Mouse (Mus musculus): ENCODE results near the gene Litaf. TPM values are rescaled to one million over a fixed set of nuclear protein-coding genes. Genes with fewer than 3 reads are reported as not detected.

Gene Litaf
- total and polyA plus RNA-seq, 3 experiments: 25.7 to 50.1 TPM; not detected in 1

GRCm38 (mm10) chr16:10936700-10937319 is 129.1 kb downstream of the Litaf start:
- H3K9ac ChIP-seq (ENCODE audit: control insufficient read depth, low read depth, low read length, poor library complexity, severe bottlenecking): no peak overlapping the region
- peaks cover 0 to 2% of the 10 kb centered on the region in 2 experiments; a peak in 2 of 4 replicates for H3K27me3 ChIP-seq (ENCODE audit: control insufficient read depth in 1 of 2, insufficient read depth in 2 of 2, low read length in 2 of 2)
- H3K79me2 ChIP-seq (ENCODE audit: control insufficient read depth, insufficient read depth, low read length, poor library complexity): no peaks in the 10 kb centered on the region
- H3K27ac ChIP-seq (ENCODE audit: control insufficient read depth, low read depth, low read length): no peak overlapping the region
- H3K9me3 ChIP-seq (replicated peaks; ENCODE audit: insufficient read depth, low read length): no peaks in the 10 kb centered on the region
- TF ChIP-seq POLR2A (IDR thresholded peaks at IDR 0.05; ENCODE audit: control insufficient read depth in 1 of 2, insufficient read depth in 1 of 2, low read depth in 1 of 2, low read length in 2 of 2, poor library complexity in 1 of 2) (no peak), MYC (IDR thresholded peaks at IDR 0.05; ENCODE audit: low read depth, low read length) (no peak), TBP (IDR thresholded peaks at IDR 0.05; ENCODE audit: low read depth, low read length) (no peak), SIN3A (IDR thresholded peaks at IDR 0.05; ENCODE audit: low read length) (no peak), MXI1 (IDR thresholded peaks at IDR 0.05; ENCODE audit: low read depth, low read length) (no peak), TAL1 (IDR thresholded peaks at IDR 0.05; ENCODE audit: low read length) (no peak), CHD1 (IDR thresholded peaks at IDR 0.05; ENCODE audit: low read depth, low read length) (no peak), POLR2AphosphoS5 (IDR thresholded peaks at IDR 0.05; ENCODE audit: borderline replicate concordance, low read depth, low read length) (no peak), SMC3 (IDR thresholded peaks at IDR 0.05; ENCODE audit: low read depth, low read length) (no peak), UBTF (IDR thresholded peaks at IDR 0.05; ENCODE audit: borderline replicate concordance, insufficient read depth, low read depth, low read length) (no peak), ETS1 (IDR thresholded peaks at IDR 0.05; ENCODE audit: low read depth, low read length) (no peak)
- H3K4me1 ChIP-seq (ENCODE audit: control insufficient read depth in 1 of 2, insufficient read depth in 2 of 2, low read length in 2 of 2): no peaks in the 10 kb centered on the region
- H3K4me3 ChIP-seq (ENCODE audit: control insufficient read depth in 1 of 2, insufficient read depth in 1 of 2, low read depth in 2 of 2, low read length in 2 of 2): no peak overlapping the region
- DNase-seq (ENCODE audit: low read depth, low spot score): no peak
- no peaks in the 10 kb centered on the region for H3K36me3 ChIP-seq (ENCODE audit: control insufficient read depth in 1 of 2, insufficient read depth in 2 of 2, low read length in 2 of 2)

- H3K27ac ChIP-seq (ENCODE audit: control insufficient read depth, low read depth, low read length): no peak overlapping the region
- H3K9me3 ChIP-seq (replicated peaks; ENCODE audit: insufficient read depth, low read length): no peaks in the 10 kb centered on the region
- no peak overlapping the region for H3K4me3 ChIP-seq (ENCODE audit: control insufficient read depth in 1 of 2, insufficient read depth in 1 of 2, low read depth in 2 of 2, low read length in 2 of 2)
- DNase-seq (ENCODE audit: low read depth, low spot score): no peak
- TF ChIP-seq EP300 (IDR thresholded peaks at IDR 0.05; ENCODE audit: low read depth in 1 of 2, low read length in 2 of 2) (no peak), SMC3 (IDR thresholded peaks at IDR 0.05; ENCODE audit: low read depth, low read length) (no peak), SIN3A (IDR thresholded peaks at IDR 0.05; ENCODE audit: low read length) (no peak), ZMIZ1 (IDR thresholded peaks at IDR 0.05; ENCODE audit: low read depth, low read length) (no peak), TBP (IDR thresholded peaks at IDR 0.05; ENCODE audit: low read depth, low read length) (no peak), MAX (IDR thresholded peaks at IDR 0.05; ENCODE audit: low read length) (no peak), BHLHE40 (IDR thresholded peaks at IDR 0.05; ENCODE audit: borderline replicate concordance, low read depth, low read length) (no peak), E2F4 (IDR thresholded peaks at IDR 0.05; ENCODE audit: borderline replicate concordance, low read depth, low read length) (no peak), ZKSCAN1 (IDR thresholded peaks at IDR 0.05; ENCODE audit: low read depth, low read length) (no peak), MXI1 (IDR thresholded peaks at IDR 0.05; ENCODE audit: low read depth, low read length) (no peak), JUND (IDR thresholded peaks at IDR 0.05; ENCODE audit: low read depth, low read length) (no peak), CHD1 (IDR thresholded peaks at IDR 0.05; ENCODE audit: low read depth, low read length) (no peak), CTCF (IDR thresholded peaks at IDR 0.05 in 2 of 3, conservative IDR thresholded peaks at IDR 0.05 in 1 of 3; ENCODE audit: control insufficient read depth in 1 of 3, insufficient read depth in 1 of 3, low read depth in 2 of 3, low read length in 3 of 3, poor library complexity in 1 of 3, severe bottlenecking in 1 of 3) (no peak), GATA1 (IDR thresholded peaks at IDR 0.05; ENCODE audit: low read depth, low read length) (no peak), RCOR1 (IDR thresholded peaks at IDR 0.05; ENCODE audit: low read depth, low read length) (no peak)
- no peak overlapping the region for H3K9ac ChIP-seq (ENCODE audit: control insufficient read depth, low read depth, low read length, poor library complexity, severe bottlenecking)
- H3K4me1 ChIP-seq (ENCODE audit: control insufficient read depth in 1 of 2, insufficient read depth in 2 of 2, low read length in 2 of 2): no peaks in the 10 kb centered on the region
- H3K27me3 ChIP-seq (ENCODE audit: control insufficient read depth in 1 of 2, insufficient read depth in 2 of 2, low read length in 2 of 2): peaks cover 0 to 4% of the 10 kb centered on the region in 2 experiments; a peak in 2 of 4 replicates
- H3K79me2 ChIP-seq (ENCODE audit: control insufficient read depth, insufficient read depth, low read length, poor library complexity): no peaks in the 10 kb centered on the region
- no peaks in the 10 kb centered on the region for H3K36me3 ChIP-seq (ENCODE audit: control insufficient read depth in 1 of 2, insufficient read depth in 2 of 2, low read length in 2 of 2)
These were observed 131.9 kb downstream of the Litaf start for GRCm38 (mm10) chr16:10934047-10934446.

Measured in MEL (cell line).